Comparison of ENCODE assay signal across 13 mouse cellular contexts in the genomic region with DNA sequence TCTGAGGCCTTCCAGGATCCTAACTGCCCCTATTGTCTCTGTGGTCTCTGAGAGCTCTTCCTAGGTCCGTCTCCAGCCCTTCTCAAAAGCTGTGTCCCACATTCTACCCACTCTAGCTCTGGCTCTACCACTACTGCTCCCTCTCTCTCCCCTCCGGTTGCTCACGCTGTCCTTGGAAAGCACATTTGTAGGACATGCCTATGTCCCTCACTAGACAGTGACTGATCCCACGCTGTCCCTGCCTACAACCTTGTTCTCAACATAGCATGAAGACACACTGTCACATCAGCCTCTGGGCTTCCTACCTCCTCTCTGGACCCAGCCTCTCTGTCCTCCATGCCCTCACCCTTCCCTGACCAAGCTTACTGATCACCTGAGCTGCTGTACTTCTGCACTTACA.
DNase-seq lines count a peak whose midpoint lies in the region; TF ChIP-seq lines count a peak whose summit lies in the region.
"Had no signal": no experiment of that assay in that cellular context is flagged by ENCODE, and none has a peak within 500 bp of the region (broad histone marks: within the 10 kb centered on the region; RNA-seq: fewer than 3 reads in every experiment).

No protein-coding gene starts in this region.

- H3K36me3 ChIP-seq in heart, embryonic 10.5 days = peaks cover 3% of the 10 kb centered on the region; the same call in 1 of the 2 replicates

- H3K4me1 ChIP-seq in heart, embryonic 10.5 days = peaks cover 35% of the 10 kb centered on the region
- H3K4me1 ChIP-seq in cortical plate, adult 2 months (ENCODE audit: control insufficient read depth, insufficient read depth, low read length) = peaks cover 29% of the 10 kb centered on the region

- TF ChIP-seq CTCF in layer of hippocampus, adult 2 months (conservative IDR thresholded peaks at IDR 0.05) = no peak
- no peak for TF ChIP-seq CTCF in cortical plate, adult 2 months (IDR thresholded peaks at IDR 0.05; ENCODE audit: extremely low read depth, insufficient read depth, low read length)

- no peaks in the 10 kb centered on the region for H3K27me3 ChIP-seq in heart, embryonic 10.5 days (ENCODE audit: insufficient read depth, poor library complexity, severe bottlenecking)

- H3K27ac ChIP-seq in heart, embryonic 10.5 days = peak overlapping the region; percentile 79
- peak overlapping the region; percentile 74 for H3K27ac ChIP-seq in layer of hippocampus, adult 2 months
- H3K27ac ChIP-seq in cortical plate, adult 2 months (ENCODE audit: insufficient read depth, low read length) = peak overlapping the region; percentile 2

- H3K9me3 ChIP-seq in heart, embryonic 10.5 days = 0 out of 2 replicates have a peak, but pooled peaks cover 4% of the 10 kb centered on the region

- no peak overlapping the region for H3K4me3 ChIP-seq in heart, embryonic 10.5 days
- no peak overlapping the region for H3K4me3 ChIP-seq in layer of hippocampus, adult 2 months
- no peak overlapping the region for H3K4me3 ChIP-seq in cortical plate, adult 2 months (ENCODE audit: insufficient read depth, low read length)

- WGBS in heart, embryonic 10.5 days = 72% methylated on average over 4 of the region's 4 CpGs

- TF ChIP-seq POLR2A in cortical plate, adult 2 months (IDR thresholded peaks at IDR 0.05; ENCODE audit: extremely low read depth, insufficient read depth, low read length) = no peak

- peak; percentile 44 to 84 for DNase-seq in adrenal gland, adult (ENCODE audit: inconsistent age in 2 of 2, low spot score in 1 of 2)
- DNase-seq in adrenal gland, postnatal 4 days (ENCODE audit: low spot score in 2 of 2) = no peak
- no peak for DNase-seq in heart, embryonic 10.5 days (ENCODE audit: low spot score)
- no peak for DNase-seq in heart, adult 8-10 months (ENCODE audit: low spot score)
- DNase-seq in layer of hippocampus, adult 2 months (ENCODE audit: low spot score in 2 of 2) = no peak
- DNase-seq in layer of hippocampus, postnatal 25 days (ENCODE audit: extremely low spot score in 1 of 2, low spot score in 1 of 2) = no peak
- no peak for DNase-seq in urinary bladder, postnatal 4 days (ENCODE audit: low spot score in 2 of 2)
- DNase-seq: cerebellum, postnatal 36 days; gastrocnemius, postnatal 10 days; lung, postnatal 14 days; right cerebral cortex, postnatal 25 days; thymus, postnatal 36 days had no signal

Comparison
In these comparisons a context has a peak if more than half of its experiments do, and no peak if none do; other contexts are left out.
1. DNase-seq: peak in adrenal gland, adult (2 of 2); none in adrenal gland, postnatal 4 days (0 of 2), heart, embryonic 10.5 days (single experiment), heart, adult 8-10 months (single experiment), layer of hippocampus, adult 2 months (0 of 2), layer of hippocampus, postnatal 25 days (0 of 2) and urinary bladder, postnatal 4 days (0 of 2).
2. H3K27ac ChIP-seq: peak in every context shown above with its lines; median percentile 79 in heart, embryonic 10.5 days; 74 in layer of hippocampus, adult 2 months; 2 in cortical plate, adult 2 months.